Mouse (Mus musculus) mature B cell (primary cell): ENCODE results near the gene Fcgr1.

Experiments used
- in situ Hi-C: fragments of 300-500 bp; cut with MboI; formaldehyde crosslinking; loops from 2 replicates; pipeline ENCODE4 v1.14.3; 2019

Gene Fcgr1

DNA sequence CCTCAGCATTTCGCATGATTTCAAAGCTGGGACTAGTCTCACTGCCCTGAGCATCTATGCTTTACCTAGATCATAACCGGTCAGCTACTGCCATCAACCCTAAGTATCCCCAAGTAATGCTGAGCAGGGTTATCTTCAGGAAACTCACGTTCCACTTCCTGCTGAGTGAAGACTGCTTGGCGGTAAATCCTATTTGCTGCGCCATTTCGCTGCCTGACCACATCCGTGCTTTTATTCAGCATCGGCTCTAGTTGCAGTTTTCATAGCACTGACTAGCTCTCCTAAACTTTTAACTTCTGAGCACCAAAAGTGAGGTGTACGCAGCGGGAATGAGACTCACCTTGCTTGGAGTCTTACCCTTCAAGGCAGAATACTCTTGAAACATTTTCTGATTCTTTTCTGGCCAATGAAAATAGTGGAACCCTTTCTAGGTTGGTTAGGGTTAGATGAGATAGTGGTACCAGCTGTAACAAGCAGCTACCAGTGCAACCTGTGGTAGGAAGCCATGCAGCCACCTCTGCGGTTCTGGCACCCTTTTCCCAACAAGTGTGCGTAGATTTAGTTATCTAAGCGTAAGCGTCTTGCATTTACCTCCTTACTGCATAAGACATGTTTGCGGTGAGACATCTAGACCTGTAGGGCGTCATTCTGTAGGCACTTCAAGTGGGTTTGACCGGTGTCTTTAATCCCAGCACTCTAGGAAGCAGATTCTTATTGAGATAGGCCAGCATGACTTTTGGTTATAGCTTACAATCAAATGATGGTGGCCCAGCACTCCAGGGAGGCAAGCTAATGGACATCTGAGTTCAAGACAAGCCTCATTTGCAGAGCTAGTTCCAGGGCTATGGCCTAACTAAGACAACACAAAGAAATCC, 19.9 kb downstream of the Fcgr1 start:
- in situ Hi-C loops, result no loop called here

DNA sequence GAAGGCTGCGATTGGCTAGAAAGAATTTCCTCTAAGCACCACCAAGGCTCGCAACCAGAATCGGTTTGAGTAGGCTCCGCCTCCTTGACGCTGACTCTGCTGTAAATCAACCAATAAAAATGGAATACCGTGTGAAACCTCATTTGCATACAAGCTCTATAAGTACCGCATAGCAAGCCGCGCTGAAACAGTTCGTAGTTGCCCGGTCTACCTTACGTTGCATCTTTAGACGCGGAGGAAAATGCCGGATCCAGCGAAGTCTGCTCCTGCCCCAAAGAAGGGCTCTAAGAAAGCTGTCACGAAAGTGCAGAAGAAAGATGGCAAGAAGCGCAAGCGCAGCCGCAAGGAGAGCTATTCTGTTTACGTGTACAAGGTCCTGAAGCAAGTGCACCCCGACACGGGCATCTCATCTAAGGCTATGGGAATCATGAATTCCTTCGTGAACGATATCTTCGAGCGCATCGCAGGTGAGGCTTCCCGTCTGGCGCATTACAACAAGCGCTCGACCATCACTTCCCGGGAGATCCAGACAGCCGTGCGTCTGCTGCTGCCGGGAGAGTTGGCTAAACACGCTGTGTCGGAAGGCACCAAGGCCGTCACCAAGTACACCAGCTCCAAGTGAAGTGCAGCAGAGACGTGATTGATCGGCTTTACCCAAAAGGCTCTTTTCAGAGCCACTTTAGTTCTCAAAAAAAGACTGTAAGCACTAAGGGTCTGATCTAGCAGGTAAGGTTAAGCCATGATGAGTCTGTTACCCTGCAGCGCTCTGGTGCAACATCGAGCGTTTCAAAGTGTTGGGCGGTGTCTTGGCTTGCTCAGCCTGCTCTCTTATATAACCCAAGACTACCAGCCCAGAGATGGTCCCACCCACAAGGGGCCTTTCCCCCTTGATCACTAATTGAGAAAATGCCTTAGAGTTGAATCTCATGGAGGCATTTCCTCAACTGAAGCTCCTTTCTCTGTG, 24.0 kb downstream of the Fcgr1 start, which contains the start of gene Hist2h2bb:
TSS of gene Hist2h2bb (plus strand) at position 242 of the 964 bp plus-strand sequence.
- in situ Hi-C loops, result loop anchor here (5.0 kb wide), 1 partner anchor 47 kb away; the partner anchor contains the start of genes Hist2h2ac and Hist2h2be

DNA sequence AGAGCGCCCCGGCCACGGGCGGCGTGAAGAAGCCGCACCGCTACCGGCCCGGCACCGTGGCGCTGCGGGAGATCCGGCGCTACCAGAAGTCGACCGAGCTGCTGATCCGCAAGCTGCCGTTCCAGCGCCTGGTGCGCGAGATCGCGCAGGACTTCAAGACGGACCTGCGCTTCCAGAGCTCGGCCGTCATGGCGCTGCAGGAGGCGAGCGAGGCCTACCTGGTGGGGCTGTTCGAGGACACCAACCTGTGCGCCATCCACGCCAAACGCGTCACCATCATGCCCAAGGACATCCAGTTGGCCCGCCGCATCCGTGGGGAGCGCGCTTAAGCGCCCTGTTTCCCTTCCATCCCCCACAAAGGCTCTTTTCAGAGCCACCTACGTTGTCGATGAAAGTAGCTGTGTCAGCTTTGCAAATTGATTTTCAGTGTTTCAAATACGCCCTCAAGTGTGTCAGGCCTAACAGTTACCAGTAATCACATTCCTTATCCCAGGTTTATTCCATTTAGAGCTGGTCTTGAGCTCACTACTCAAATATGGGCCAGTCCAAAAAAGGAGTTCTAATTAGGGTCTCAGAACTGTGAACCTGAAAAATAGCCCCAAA, 24.9 kb downstream of the Fcgr1 start:
- in situ Hi-C loops, result loop anchor here (5.0 kb wide), 1 partner anchor 47 kb away; the partner anchor contains the start of genes Hist2h2ac and Hist2h2be

DNA sequence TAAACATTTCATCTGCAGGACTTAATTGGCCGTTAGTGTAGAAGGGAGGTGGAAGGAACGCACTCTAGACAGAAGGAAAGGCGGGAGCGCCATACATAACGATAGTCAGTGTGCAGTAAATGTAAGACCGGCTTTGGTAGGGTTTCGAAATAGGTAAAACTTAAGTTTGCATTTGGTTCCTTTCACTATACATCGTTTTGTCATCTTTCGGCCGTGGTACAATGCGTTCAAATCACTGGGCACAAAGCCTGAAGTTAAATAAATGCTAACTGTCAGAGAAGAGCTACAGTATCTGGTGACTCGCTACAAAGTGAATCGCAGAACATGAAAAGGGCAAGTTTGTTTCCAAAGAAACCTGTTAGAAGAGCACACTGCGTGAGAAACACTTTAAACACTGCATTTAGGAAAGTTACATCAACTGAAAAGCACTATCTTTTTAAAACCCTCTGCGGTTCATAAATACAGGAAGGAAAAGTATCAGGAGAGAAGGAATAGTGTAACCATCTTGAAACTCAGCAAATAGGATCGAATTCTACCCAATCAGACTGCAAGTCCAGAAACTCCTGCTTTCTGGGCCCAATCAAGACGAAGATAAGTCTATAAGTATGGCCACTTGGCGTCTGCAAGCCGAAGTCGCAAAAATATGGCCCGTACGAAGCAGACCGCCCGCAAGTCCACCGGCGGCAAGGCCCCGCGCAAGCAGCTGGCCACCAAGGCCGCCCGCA, 25.6 kb downstream of the Fcgr1 start, which contains the start of gene Hist2h3b:
TSS of gene Hist2h3b (plus strand) at position 604 of the 725 bp plus-strand sequence.
- in situ Hi-C loops, result loop anchor here (5.0 kb wide), 1 partner anchor 46 kb away; the partner anchor contains the start of genes Hist2h2ac and Hist2h2be

DNA sequence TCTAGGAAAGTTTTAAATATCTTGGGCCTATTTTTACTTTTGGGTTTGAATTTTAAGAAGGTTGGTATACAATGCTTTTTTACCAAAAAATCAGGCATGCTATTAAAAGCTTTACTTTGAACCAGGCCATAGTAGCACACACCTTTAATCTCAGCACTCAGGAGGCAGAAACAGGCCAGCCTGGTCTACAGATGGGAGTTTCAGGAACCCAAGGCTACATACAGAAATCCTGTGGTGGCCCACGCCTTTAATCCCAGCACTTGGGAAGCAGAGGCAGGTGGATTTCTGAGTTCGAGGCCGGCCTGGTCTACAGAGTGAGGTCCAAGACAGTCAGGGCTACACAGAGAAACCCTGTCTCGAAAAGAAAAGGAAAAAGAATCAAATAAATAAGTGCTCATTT, 26.2 kb downstream of the Fcgr1 start:
- in situ Hi-C loops, result loop anchor here (5.0 kb wide), 1 partner anchor 45 kb away; the partner anchor contains the start of genes Hist2h2ac and Hist2h2be

DNA sequence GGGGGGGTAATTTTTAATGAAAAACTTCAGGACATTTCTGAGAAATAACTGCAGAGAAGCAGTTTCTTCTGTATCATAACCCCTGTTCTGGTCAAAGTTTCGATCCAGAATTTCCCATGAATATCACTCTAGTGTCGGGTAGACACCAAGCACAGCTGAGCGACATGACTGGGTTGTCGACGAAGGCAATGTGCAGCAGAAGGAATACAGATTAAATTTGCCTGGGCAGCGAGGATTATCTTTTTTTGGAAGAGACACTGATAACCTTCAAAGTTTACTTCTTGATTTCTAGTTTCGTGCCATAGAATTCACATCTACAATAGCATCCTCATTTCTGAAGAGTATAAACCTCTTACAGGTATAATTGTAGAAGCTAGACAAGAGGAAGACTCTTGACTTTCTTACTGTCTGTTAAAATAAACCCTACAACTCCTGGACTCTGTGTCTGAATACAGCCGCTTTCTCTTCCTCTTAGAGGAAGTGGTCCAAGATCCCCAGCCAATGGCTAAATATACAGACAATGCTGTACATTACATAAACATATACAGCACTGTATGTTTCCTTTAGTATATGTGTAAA, 27.5 kb downstream of the Fcgr1 start:
- in situ Hi-C loops, result loop anchor here (5.0 kb wide), 1 partner anchor 44 kb away; the partner anchor contains the start of genes Hist2h2ac and Hist2h2be

DNA sequence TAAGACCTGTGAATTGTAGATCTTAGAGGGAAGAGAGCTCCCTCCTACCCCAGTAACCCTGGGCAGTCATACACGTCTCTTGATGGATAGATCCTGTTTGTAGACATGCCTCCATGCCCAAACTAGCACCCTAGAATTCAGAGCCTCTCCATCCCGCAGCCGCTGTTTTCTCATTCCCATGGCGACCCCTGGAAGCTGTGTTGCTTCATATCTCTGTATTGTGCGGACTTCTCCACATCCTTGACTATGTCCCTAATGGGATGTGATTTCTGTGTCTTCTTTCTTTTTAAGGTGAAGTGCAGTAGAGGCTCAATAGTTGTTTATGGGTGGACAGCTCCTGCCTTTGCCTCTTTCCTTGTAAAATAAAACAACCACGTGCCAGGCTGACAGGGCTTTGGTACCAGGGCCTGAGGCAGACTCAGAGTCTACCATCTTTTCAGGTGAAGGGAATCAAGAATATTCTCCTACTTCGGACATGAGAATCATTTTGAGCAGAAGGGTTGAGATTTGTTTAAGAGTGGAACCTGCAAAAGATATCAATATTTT, 29.3 kb downstream of the Fcgr1 start:
- in situ Hi-C loops, result no loop called here

DNA sequence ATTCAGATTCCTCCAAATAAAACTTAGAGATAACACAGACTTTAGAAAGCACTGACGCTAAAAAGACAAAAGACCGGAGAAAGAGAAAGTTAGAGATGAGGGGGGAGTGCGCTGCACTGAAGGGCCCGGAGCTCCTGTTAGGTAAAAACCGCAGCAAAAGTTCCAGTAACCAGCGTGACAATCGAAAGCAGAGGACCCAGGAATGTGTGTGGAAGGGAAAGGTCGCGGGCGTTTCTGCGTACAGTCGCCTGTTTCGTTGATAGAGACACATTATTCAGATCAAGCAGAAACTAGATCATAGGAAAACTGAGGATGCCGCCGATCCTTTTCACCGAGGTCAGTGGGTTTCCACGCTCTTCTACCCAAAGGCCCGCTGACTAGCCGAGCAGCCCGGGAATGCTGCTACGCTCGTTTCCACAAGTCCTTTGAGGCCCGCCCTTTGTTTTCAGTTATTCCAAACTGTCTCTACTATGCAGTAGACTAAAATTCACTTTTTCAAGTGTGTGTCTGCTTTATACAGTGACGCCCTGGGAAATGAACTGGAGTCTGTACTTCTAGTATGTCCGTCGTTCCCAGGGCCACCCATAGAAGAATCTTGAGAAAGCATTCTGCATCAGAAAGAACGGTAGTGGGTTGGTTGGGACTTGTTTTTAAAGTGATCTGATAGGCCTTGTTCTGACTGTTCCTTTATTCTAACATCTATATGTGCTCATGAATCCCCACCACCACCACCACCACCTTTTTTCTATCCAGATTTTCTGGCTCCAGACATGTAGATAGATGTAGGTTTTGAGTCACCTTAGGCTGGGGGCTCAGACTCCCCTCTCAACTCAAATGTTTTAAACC, 30.0 kb downstream of the Fcgr1 start:
- in situ Hi-C loops, result no loop called here

DNA sequence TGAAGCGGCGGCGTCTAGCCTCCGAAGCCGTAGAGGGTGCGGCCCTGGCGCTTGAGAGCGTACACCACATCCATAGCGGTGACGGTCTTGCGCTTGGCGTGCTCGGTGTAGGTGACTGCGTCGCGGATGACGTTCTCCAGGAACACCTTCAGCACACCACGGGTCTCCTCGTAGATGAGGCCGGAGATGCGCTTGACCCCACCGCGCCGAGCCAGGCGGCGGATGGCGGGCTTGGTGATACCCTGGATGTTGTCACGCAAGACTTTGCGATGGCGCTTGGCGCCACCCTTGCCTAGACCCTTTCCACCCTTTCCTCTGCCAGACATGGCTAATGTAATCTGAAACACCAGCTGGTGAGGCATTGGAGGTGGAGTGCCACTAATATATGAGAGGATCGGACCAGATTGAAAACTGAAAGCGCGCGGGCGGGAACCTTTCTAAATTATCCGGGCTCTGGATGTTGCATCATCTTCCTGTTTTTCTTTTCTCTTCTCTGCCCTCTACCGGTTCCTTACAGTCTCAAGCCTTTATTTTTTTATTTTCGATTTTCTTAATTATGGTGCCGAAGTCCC, 30.7 kb downstream of the Fcgr1 start, which contains the start of gene Hist2h4:
TSS of gene Hist2h4 (minus strand) at position 333 of the 572 bp plus-strand sequence.
- in situ Hi-C loops, result no loop called here

DNA sequence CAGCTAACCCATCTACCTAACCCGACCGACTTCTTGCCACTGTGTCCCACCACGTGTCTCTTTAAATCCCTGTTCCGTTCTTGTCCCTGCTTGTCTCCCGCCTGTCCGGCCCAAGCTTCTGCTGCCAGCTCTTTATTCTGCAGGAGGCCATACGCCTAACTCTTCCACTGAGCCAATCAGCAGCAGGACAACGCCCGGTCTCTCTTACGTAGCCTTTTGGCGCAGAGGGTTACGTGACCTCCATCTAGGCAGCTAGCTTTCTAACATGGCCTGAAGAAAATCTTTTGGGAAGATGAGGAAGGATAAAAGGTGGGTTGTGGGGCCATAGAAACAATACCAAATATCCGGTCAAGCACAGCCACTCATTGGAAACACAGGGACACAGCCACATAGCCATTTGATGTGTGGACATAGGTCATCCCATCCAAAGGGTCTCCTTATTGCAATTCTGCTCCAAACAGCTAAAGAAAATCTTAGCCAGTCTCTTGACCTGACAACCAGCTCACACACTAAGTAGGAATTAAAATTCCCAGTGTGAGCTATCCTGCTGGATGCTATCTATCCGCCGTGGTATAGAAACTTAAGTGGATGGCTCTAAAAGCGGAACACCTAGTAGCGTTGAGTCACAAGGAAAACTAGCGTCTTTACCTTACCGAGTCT, 31.4 kb downstream of the Fcgr1 start:
- in situ Hi-C loops, result no loop called here

DNA sequence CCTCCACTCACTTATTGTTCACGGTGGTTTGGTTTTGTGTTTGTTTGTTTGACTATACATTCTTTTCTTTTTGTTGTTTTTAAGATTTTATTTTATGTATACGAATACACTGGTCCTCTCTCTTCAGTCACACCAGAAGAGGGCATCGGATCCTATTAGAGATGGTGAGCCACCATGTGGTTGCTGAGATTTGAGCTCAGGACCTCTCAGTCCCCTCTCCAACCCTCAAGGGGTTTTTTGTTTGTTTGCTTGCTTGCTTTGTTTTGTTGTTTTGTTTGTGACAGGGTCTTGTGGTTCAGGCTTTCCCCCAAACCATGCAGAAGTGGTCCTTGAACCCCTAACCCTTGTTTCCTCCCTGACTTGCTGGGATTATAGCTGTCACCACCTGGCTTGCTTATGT, 32.1 kb downstream of the Fcgr1 start:
- in situ Hi-C loops, result no loop called here

DNA sequence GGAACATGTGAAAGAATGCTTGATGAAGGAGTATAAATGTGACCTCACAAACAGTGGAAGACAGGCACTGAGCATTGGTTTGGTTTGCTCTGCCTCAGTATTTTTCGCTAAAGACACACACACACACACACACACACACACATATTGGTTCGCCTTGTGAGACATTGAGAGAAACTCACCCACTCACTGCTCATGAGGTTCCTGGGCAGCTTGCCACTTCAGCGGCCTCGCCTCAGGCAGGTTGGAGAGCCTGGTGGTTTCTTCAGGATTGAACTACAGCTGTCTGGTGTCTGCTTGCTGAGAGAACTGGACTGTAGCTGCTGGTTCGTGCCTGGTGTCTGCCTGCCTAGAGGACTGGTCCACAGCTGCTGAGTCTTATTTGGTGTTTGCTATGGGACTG, 33.5 kb downstream of the Fcgr1 start:
- in situ Hi-C loops, result no loop called here

DNA sequence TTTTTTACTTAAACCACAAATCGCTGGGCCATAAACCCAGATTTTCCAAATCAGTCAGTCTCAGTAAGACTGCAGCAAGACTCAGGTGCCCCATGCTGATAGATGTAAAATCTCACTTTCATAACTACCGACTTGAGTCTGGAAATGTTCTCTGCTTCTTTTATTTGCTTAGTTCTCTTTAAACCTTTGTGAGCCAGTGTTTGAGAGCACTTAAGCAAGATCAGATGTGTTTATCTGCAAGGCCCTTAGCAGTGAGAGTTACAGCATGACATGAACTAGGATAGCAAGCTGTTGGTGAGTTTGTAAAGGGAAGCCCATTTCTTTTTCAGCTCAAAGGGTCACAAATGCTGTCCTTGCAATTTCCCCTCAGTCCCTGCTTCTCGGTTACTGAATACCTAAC, 36.6 kb downstream of the Fcgr1 start:
- in situ Hi-C loops, result no loop called here

DNA sequence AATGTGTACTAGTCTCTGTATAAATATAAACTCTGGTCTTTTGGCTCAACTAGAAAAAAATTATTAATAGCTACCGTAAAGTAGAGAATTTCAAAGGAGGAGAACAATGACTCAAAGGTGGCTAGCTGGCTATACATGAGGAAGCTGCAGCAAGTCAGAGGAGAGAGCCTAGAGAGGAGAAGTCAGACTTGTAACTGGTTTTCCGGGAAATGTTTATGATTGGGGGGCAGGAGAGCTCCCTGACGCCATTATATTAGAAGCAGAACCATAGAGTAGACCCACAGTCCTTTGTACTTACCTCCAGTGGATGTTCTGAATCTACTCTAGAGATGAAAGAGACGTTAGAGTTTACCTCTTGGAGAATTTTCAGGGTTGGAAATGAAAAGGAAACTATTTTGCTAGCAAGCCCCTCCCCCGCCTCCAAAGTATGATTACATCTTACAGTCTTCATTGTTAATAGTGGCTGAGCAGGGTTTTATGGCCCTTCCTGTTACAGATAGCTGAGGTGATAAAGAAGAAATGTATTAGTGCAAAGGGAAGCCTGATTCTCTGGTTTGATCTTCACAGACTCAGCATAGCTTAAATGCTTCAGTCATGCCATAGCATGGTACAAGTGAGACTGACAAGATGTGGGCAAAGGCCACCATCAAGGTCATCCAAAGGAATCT, 37.7 kb downstream of the Fcgr1 start:
- in situ Hi-C loops, result no loop called here

DNA sequence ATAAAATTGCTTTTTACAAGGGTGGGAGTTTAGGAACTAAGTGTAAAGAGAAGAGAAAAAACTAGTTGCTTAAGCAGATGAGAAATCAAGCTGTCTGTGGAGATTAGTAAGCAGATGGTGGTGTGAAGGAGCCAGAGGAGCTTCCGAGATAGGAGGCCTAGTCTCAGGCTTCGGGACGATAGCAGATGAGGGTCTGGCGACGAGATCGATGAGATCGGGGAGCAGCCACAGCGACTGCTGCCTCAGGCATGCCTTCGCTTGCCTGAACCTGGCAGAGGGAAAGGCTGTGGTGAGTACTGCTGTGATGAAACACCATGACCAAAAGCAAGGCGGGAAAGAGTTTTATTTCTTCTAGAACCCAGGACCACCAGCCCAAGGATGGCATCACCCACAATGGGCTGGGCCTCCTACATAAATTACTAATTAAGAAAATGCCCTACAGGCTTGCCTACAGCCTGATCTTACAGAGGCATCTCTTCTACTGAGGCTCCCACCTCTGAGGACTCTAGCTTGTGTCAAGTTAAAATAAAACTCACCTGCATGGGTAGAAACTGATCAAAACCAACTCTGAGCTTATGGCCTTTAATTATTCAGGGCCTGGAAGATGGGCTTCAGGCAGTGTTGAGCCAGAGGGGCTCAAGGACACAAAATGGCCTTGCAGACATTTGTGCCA, 39.0 kb downstream of the Fcgr1 start:
- in situ Hi-C loops, result no loop called here

DNA sequence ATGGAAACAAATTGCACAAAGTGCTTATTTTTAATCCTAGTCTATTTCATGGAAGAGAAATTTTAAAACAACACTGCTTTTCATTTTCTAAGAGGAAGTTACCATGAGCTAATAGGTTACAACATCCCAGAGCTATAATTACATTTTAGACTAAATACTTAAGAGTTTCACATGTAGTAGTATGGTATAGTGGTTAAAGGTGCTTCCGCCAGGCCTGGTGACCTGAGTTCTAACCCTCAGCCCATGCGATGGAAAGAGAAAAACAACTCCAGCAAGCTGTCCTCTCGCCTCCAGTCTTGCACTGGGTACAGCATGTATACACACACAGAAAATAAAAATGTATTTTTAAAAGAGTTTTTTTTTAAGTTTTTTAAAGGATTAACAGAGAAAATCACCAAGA, 42.0 kb downstream of the Fcgr1 start:
- in situ Hi-C loops, result no loop called here

DNA sequence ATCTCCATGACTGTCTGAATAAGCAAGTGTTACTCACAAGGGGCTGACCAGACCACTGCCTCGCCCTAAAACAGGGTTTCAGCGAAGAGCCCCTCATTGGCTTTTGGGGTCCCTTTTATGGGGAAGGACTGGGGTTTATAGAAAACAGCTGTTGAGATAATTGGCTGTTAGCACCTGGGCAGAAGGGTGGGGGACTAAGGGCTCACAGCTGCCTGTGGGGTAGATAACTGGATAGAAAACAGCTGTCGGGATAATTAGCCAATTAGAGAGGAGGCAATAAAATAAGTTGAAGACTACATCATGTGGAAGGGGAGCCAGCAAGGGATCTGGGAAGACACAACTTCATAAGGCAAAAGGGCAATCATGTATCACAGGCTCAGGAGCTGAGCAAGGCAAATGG, 42.9 kb downstream of the Fcgr1 start:
- in situ Hi-C loops, result no loop called here
